Mouse (Mus musculus) embryonic fibroblast, embryonic 13.5 days (primary cell): Measurements from ENCODE around the gene Dcun1d4. TPM values are rescaled to one million over a fixed set of nuclear protein-coding genes. Genes with fewer than 3 reads are reported as not detected.
"Not testable (repeated sequence)": the region's sequence is repeated elsewhere in the genome, so short reads cannot be mapped to it uniquely, and the experiment has no call there.

Experiments used
- H3K27ac ChIP-seq: 2 replicates; pipeline ENCODE4 v1.5.1; 2012; ENCODE audit warnings: low read length, control low read depth, inconsistent platforms; ENCODE audit not compliant: insufficient read depth
- H3K4me1 ChIP-seq: 2 replicates; pipeline ENCODE4 v1.6.1; 2011; ENCODE audit warnings: low read length; ENCODE audit not compliant: control insufficient read depth, insufficient read depth
- H3K4me3 ChIP-seq: 2 replicates; pipeline ENCODE4 v1.5.1; 2011; ENCODE audit warnings: mild to moderate bottlenecking, control low read depth, low read length; ENCODE audit not compliant: insufficient read depth
- CTCF ChIP-seq: IDR thresholded peaks from 2 replicates; pipeline ENCODE4 v1.5.1; 2011; ENCODE audit warnings: mild to moderate bottlenecking, control low read depth, low read length, moderate library complexity, borderline replicate concordance; ENCODE audit not compliant: insufficient read depth
- POLR2A ChIP-seq: IDR thresholded peaks from 2 replicates; pipeline ENCODE4 v1.6.1; 2011; ENCODE audit warnings: low read depth, mild to moderate bottlenecking, control low read depth, low read length, moderate library complexity
- polyA plus RNA-seq: library from polyadenylated mRNA; stranded (reverse); fragments of >200 nt; gene quantifications from 2 replicates; pipeline ENCODE4 v1.2.4, GENCODE M21; 2011; ENCODE audit warnings: low read depth; ENCODE audit not compliant: missing spikeins, insufficient read length

Dcun1d4 gene
- polyA plus RNA-seq, 1 experiment = 36.4 TPM

DNA sequence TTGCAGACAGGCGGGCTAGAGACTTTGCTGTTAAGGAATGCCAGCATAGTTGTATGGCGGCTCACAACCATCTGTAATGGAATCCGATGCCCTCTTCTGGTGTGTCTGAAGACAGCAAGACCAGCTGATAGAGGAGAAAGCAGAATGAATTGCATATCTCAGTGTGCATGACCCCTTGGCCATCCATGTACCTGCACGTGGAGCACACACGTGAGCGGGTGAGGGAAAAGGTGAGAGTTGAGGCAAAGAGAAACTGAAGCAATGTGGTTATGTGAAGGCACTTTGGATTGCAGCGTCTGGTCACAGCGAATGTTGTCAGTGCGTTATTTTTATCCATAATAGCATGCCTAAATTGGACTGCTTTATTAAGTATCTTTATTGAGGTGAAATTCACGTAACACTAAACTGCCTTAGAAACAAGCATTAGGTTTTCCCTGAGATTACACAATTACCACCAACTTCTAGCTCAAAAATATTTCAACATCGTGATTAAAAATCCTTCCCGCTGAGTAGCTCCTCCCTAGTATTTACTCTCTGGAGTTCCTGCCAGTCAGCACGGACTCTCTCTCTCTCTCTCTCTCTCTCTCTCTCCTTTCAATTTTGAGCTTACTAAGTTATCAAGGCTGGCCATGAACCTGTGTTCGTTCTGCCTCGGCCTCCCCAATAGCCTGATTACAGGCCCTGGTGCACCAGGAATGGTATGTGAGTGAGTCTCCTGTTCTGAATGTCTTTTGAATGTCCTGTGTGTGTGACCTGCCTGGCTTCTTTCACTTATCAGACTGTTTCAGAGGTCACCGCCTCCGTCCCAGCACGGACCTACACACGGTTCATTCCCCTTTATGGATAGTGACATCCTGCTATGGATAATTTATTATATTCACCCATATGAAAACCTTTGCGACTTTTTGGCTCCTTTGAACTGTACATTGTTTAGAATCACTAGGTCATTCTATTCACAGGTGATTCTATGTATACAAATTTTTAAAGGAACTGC lies 6.1 kb upstream of the Dcun1d4 start:
- Histone ChIP-seq H3K27ac (no peak overlapping the region), H3K4me1 (no peaks in the 10 kb centered on the region; the same call in 1 of the 2 replicates), H3K4me3 (no peak overlapping the region)
- TF ChIP-seq CTCF (no peak), POLR2A (no peak)

DNA sequence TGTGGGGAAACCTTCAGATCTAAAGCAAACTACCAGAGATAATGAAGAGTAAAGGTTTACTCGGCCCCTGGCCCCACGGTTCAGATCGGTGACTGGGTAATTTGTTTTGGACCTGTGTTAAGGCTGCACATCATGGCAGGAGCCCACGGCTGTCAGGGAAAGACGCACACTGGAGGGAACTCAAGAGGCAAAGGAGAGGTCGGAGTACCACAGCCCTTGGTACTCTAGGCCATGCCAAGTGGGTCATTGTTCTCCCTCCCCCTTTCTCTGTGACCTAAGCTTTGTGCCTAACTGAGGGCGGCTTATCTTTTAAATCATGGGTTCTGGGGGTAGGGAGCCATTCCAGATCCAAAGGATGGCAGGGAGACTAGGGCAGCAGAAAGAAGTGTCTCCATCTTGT lies 601 bp downstream of the Dcun1d4 start:
- Histone ChIP-seq H3K4me1 (no peaks in the 10 kb centered on the region), H3K4me3 (no peak overlapping the region), H3K27ac (no peak overlapping the region)
- TF ChIP-seq POLR2A = no peak

GRCm38 (mm10) chr5:73482381-73482780 lies 1.6 kb downstream of the Dcun1d4 start:
- not testable (repeated sequence) for H3K4me1 ChIP-seq, H3K27ac ChIP-seq, H3K4me3 ChIP-seq

DNA sequence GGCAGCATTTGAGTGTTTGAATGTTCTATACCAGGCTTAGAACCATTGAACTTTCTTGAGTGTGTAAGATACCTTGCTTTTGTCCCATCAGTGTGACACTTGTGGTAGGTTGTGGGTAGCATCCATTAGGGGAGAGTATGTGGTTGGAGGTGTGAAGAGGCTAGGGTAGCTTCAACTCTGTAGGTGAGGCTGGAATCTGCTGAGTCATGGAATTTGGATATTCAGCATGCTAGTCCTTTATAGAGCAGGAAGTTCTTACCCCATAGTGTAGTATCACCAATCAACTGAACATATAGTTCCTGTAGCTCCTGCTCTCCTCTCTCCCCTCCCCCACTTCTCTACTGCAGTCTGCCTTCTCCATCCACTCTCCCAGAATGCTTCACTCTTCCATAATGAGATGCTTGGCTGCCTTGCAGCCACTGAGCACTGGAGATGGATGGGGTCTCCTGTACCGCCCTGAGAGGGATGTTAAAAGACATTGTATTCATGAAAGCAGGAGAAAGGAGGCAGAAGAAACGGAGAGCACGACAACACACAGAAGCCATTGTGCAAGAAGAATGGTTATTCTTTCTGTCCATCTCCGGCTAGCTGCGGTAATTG lies 3.3 kb downstream of the Dcun1d4 start:
- Histone ChIP-seq H3K27ac (no peak overlapping the region), H3K4me3 (no peak overlapping the region), H3K4me1 (no peaks in the 10 kb centered on the region)
- TF ChIP-seq CTCF = no peak
- TF ChIP-seq POLR2A = no peak

DNA sequence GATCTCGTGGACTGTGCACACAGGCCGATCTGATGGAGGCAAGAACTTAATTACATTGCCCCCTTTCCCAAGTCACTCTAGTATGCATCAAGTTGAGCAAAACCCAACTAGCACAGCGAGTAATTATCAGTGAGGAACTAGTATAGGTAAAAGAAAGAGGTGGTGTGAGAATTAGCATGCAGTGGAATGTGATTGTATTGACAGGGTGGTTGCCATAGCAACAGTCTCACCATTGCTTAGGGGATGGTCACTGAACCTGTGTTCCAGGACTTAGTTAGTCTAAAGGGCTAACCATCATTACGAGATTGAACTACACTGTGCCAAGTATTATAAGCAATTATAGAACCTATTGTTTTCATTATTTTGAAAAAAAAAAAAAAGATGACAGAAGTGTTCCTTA lies 5.7 kb downstream of the Dcun1d4 start:
- Histone ChIP-seq H3K27ac (no peak overlapping the region), H3K4me3 (no peak overlapping the region), H3K4me1 (no peaks in the 10 kb centered on the region)
- TF ChIP-seq POLR2A = no peak
- no peak for TF ChIP-seq CTCF

DNA sequence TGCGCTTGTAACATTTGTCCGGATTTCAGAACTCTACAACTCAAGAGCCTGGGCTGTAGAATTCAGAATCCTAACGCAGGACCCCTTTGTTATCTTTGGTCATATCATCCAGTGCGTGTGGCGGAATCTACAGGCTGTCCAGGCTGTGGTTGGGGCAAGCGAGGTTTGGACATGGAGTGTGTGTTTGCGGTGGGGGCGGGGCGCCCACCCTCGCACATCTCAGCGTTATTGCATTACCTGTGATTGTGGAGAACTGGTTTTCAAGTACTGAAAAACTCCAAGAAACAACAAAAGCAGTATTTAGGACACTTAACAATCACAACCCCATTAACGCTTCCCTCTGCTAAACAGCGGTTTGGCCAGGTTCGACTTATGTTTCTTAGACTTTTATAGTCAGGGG lies 9.1 kb downstream of the Dcun1d4 start:
- peak overlapping the region; percentile 20; the same call in 1 of the 2 replicates for H3K27ac ChIP-seq
- TF ChIP-seq CTCF (no peak), POLR2A (no peak)
- H3K4me3 ChIP-seq = peak overlapping the region; percentile 46
- no peaks in the 10 kb centered on the region for H3K4me1 ChIP-seq

GRCm38 (mm10) chr5:73490596-73491073 lies 9.8 kb downstream of the Dcun1d4 start:
- H3K4me1 ChIP-seq = no peaks in the 10 kb centered on the region
- peak overlapping the region; percentile 84 for H3K4me3 ChIP-seq
- peak overlapping the region; percentile 20 for H3K27ac ChIP-seq
- no peak for TF ChIP-seq CTCF
- peak; percentile 84 for TF ChIP-seq POLR2A

GRCm38 (mm10) chr5:73491074-73491836 lies 10.5 kb downstream of the Dcun1d4 start:
- Histone ChIP-seq H3K4me1 (no peaks in the 10 kb centered on the region), H3K4me3 (peak overlapping the region; percentile 84), H3K27ac (peak overlapping the region; percentile 80)
- TF ChIP-seq POLR2A (peak; percentile 74), CTCF (no peak)

GRCm38 (mm10) chr5:73491837-73492720 lies 11.3 kb downstream of the Dcun1d4 start:
- Histone ChIP-seq H3K27ac (no peak overlapping the region), H3K4me3 (peak overlapping the region; percentile 84)
- TF ChIP-seq POLR2A (peak; percentile 59), CTCF (no peak)

More at GRCm38 (mm10) chr5:73491837-73492720, 11.3 kb downstream of the Dcun1d4 start:
- H3K4me1 ChIP-seq = no peaks in the 10 kb centered on the region
